Mouse (Mus musculus) hindbrain, postnatal 0 days (tissue): ENCODE measurements at regions not wholly inside any gene's neighbourhood (a gene's known extent, or its start where the extent isn't known, plus 50 kb on each side); places are given as distances from the start of the nearest gene placed in this dataset.
A peak's percentile ranks its signal among the peaks of the same experiment; 100 is the strongest.

Experiments used
- ATAC-seq: fragments of 200-750 bp; cut with Nextera tagmentation; 2 replicates; pipeline ENCODE4 v1.8.0; 2017; ENCODE audit warnings: mild to moderate bottlenecking, moderate TSS enrichment, moderate library complexity
- DNase-seq: peaks from one replicate; pipeline ENCODE4 v3.0.0-alpha.2; 2015; ENCODE audit warnings: low spot score
- H3K27ac ChIP-seq: fragments of 300-500 bp; sonication (generic); 2 replicates; pipeline ENCODE4 v1.5.1; 2014; ENCODE audit warnings: mild to moderate bottlenecking
- H3K27me3 ChIP-seq: fragments of 300-500 bp; sonication (generic); 2 replicates; pipeline ENCODE4 v1.6.1; 2014; ENCODE audit warnings: low read length, mixed read lengths; ENCODE audit not compliant: insufficient read depth
- H3K36me3 ChIP-seq: fragments of 300-500 bp; sonication (generic); 2 replicates; pipeline ENCODE4 v1.6.1; 2014; ENCODE audit warnings: low read length, mixed read lengths; ENCODE audit not compliant: insufficient read depth
- H3K4me1 ChIP-seq: fragments of 300-500 bp; sonication (generic); 2 replicates; pipeline ENCODE4 v1.6.1; 2014; ENCODE audit warnings: antibody characterized with exemption, low read length, mixed read lengths; ENCODE audit not compliant: insufficient read depth
- H3K4me2 ChIP-seq: fragments of 300-500 bp; sonication (generic); 2 replicates; pipeline ENCODE4 v1.6.1; 2014; ENCODE audit warnings: low read depth, mild to moderate bottlenecking, low read length, moderate library complexity, mixed read lengths
- H3K4me3 ChIP-seq: fragments of 300-500 bp; sonication (generic); 2 replicates; pipeline ENCODE4 v1.5.1; 2014; ENCODE audit warnings: low read length
- H3K9ac ChIP-seq: fragments of 300-500 bp; sonication (generic); replicated peaks from 2 replicates; pipeline ENCODE4 v1.6.1; 2014; ENCODE audit warnings: mild to moderate bottlenecking, low read length, moderate library complexity, mixed read lengths
- H3K9me3 ChIP-seq: fragments of 300-500 bp; sonication (generic); 2 replicates; pipeline ENCODE4 v1.6.1; 2016; ENCODE audit warnings: low read length, mixed read lengths
- CTCF ChIP-seq: IDR thresholded peaks from 2 replicates; pipeline ENCODE4 v1.5.1; 2016; ENCODE audit warnings: antibody characterized with exemption, control low read depth, low read depth
- whole genome bisulfite sequencing: fragments of 180-500 bp; shearing (Covaris S2); extraction: QIAGEN DNeasy Blood & Tissue Kit; methylation state at CpG from one replicate; pipeline ENCODE4 v1.1.7; 2014; 5-methylcytosine and 5-hydroxymethylcytosine counted together

DNA sequence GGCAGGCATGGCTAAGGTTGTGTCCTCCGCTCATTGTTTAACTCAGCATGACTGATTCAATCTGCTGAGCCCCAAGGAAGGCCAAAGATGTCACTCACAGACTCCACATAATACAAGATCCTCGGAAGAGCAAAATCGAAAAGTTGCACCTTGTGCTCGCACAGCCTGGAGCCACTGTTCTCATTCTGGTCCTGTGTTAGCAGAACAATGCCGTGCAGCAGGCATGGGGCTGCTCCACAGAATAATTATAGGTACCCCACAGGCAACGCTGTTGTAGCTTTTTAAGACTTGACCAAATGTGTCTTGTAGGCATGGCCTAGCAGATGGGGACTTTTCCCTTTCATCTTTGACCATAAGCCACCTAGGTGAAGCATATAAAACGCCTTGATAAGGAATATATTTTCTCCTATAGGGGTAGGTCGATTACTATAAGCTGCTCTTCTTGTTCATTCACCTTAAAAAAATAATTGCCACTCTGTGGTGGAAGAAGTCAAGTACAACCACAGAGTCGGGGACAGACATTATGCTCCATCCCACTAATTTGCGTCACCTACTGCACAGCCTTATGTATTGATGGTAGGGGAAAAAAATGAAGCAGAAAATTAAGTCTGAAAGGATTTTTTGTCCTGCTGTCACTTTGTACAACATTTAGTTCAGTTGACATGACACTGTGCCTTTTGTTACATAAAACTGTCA lies 529.8 kb upstream of the Itga1 start:
- DNase-seq: peak; percentile 15
- no peaks in the 10 kb centered on the region for H3K27me3 ChIP-seq

DNA sequence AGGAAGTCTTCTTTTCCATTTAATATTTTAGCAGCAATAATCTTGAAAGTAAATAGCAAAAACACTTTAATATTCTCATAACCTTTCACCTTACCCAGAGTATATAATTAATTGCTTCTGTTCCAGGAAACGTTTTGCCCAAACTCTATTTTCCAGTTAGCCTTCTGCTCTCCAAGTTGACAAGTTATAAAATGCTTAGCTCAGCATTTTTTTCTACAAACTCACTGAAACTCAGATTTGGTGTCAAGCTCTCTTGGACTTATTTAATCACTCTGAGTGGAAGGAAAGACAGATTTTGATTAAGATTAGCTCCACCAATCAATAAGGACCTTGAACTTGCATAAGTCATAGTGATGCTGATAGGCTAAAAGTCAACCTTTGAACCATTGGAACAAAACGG lies 528.8 kb upstream of the Itga1 start:
- Histone ChIP-seq H3K27ac (no peak overlapping the region), H3K4me3 (no peak overlapping the region), H3K27me3 (no peaks in the 10 kb centered on the region), H3K4me2 (no peak overlapping the region), H3K9ac (no peak overlapping the region), H3K9me3 (no peaks in the 10 kb centered on the region), H3K36me3 (no peaks in the 10 kb centered on the region), H3K4me1 (no peaks in the 10 kb centered on the region)
- 57% methylated on average over 2 of the region's 2 CpGs for WGBS
- ATAC-seq (no peak), DNase-seq (no peak)
- no peak for TF ChIP-seq CTCF

More for the DNA sequence above, 529.8 kb upstream of the Itga1 start:
- Histone ChIP-seq H3K4me1 (no peaks in the 10 kb centered on the region), H3K9me3 (no peaks in the 10 kb centered on the region), H3K9ac (no peak overlapping the region), H3K27ac (no peak overlapping the region), H3K4me2 (0 out of 2 replicates have a peak overlapping the region, but pooled peaks have one; percentile 22), H3K36me3 (no peaks in the 10 kb centered on the region), H3K4me3 (no peak overlapping the region)
- TF ChIP-seq CTCF: no peak
- peak; percentile 51; the same call in 1 of the 2 replicates for ATAC-seq
- 34% methylated on average over 10 of the region's 10 CpGs for WGBS

DNA sequence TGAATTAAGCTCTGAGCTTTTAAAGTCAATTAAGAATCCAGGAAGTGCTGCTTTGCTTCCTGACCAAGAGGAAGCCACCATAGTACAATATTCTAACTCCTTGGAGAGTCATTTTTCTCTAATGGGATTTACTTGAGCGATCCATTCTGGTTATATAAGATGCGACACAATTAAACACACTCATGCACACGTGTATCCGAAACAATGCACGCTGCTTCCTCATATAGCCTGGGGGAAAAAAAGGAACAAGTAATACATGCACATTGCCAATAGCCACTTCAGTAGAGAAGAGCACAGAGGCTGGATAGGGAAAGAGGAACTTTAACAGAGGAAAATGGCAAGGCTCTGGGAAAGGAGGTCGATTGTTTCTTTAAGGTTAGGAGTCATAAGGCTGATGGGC lies 511.4 kb upstream of the Itga1 start:
- no peak overlapping the region for H3K4me3 ChIP-seq
- no peaks in the 10 kb centered on the region for H3K9me3 ChIP-seq
- H3K27me3 ChIP-seq: no peaks in the 10 kb centered on the region
- no peak overlapping the region for H3K27ac ChIP-seq
- H3K9ac ChIP-seq: no peak overlapping the region
- no peak overlapping the region for H3K4me2 ChIP-seq
- DNase-seq (no peak), ATAC-seq (no peak)
- WGBS: 72% methylated on average over 6 of the region's 6 CpGs
- no peaks in the 10 kb centered on the region for H3K4me1 ChIP-seq
- no peak for TF ChIP-seq CTCF
- H3K36me3 ChIP-seq: no peaks in the 10 kb centered on the region

DNA sequence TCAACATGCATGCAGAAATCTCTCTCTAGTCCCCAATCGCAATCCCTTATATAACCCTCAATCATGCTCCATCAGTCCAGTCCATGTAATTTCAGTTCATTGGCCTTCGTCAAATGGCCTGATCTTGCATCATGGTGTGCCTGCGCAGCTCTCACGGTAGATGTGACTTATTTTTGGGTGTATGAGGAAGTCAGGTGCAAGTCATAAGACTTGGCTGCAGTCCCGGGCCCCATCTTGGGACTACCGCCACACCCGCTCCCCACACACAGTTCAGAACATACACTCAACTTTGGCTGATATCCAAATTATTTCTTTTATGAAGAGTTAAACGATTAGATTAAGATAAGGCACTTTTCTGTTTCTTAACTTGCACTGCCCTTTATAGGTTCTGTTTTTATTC lies 504.7 kb upstream of the Itga1 start:
- no peak overlapping the region for H3K4me3 ChIP-seq
- TF ChIP-seq CTCF: no peak
- no peak overlapping the region for H3K9ac ChIP-seq
- no peaks in the 10 kb centered on the region for H3K27me3 ChIP-seq
- H3K27ac ChIP-seq: no peak overlapping the region
- 92% methylated on average over 8 of the region's 8 CpGs for WGBS
- no peak for DNase-seq
- H3K9me3 ChIP-seq: no peaks in the 10 kb centered on the region
- no peaks in the 10 kb centered on the region for H3K4me1 ChIP-seq
- H3K36me3 ChIP-seq: no peaks in the 10 kb centered on the region
- no peak for ATAC-seq
- no peak overlapping the region for H3K4me2 ChIP-seq

DNA sequence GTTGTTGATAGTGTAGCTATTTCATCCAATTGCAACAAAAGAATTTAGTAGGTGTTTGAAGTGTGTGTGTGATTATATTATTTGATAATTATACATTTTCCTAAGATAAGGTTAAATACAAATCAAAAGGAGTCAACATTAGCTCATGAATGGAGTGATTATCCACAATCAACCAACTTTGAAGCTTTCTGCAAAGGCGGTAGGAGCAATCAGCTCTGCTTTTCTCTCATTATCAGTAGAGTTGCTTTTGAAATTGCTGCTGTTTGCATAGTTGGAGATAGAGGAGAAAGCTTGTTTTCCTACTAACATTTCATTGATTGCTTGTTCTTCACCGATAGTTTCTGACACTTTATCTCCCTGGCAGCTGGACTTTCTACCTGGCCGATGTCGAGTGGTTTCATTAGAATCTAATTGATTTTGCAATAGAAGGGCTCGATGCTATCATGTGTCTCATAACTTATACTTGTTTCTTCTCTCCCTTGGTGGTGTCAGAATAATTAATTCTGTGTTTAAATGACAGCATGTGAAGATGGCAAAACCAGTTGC lies 493.4 kb upstream of the Itga1 start:
- H3K9ac ChIP-seq: no peak overlapping the region
- no peak for DNase-seq
- no peak overlapping the region for H3K4me3 ChIP-seq

DNA sequence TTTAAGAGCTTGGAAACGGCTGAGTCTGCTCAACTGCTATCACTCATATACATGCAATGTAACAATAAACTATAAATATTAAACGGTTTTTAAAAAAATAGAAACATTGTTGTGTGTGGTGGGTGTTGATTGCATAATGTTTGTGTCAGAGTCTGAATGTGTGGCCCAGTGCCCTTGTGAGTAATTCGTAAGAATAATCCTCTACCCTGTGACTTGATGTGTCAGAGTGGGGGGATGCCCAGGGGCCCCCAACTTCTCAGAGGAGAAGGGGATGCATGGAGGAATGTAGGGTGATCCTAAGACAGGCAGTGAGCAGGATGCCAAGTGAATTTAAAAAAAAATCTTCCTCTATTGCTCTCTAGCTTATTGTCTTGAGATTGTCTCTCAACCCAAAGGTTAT lies 474.2 kb upstream of the Itga1 start:
- Histone ChIP-seq H3K9me3 (no peaks in the 10 kb centered on the region), H3K27ac (no peak overlapping the region), H3K4me2 (no peak overlapping the region), H3K27me3 (no peaks in the 10 kb centered on the region), H3K9ac (no peak overlapping the region), H3K4me1 (no peaks in the 10 kb centered on the region), H3K4me3 (no peak overlapping the region), H3K36me3 (no peaks in the 10 kb centered on the region)
- no peak for DNase-seq
- no peak for ATAC-seq
- 80% methylated on average over 3 of the region's 3 CpGs for WGBS
- TF ChIP-seq CTCF: no peak

More for the DNA sequence above, 493.4 kb upstream of the Itga1 start:
- no peaks in the 10 kb centered on the region for H3K27me3 ChIP-seq
- H3K9me3 ChIP-seq: no peaks in the 10 kb centered on the region
- ATAC-seq: no peak
- no peak for TF ChIP-seq CTCF
- H3K36me3 ChIP-seq: no peaks in the 10 kb centered on the region
- no peak overlapping the region for H3K27ac ChIP-seq
- H3K4me1 ChIP-seq: no peaks in the 10 kb centered on the region
- H3K4me2 ChIP-seq: no peak overlapping the region
- 86% methylated on average over 5 of the region's 5 CpGs for WGBS

DNA sequence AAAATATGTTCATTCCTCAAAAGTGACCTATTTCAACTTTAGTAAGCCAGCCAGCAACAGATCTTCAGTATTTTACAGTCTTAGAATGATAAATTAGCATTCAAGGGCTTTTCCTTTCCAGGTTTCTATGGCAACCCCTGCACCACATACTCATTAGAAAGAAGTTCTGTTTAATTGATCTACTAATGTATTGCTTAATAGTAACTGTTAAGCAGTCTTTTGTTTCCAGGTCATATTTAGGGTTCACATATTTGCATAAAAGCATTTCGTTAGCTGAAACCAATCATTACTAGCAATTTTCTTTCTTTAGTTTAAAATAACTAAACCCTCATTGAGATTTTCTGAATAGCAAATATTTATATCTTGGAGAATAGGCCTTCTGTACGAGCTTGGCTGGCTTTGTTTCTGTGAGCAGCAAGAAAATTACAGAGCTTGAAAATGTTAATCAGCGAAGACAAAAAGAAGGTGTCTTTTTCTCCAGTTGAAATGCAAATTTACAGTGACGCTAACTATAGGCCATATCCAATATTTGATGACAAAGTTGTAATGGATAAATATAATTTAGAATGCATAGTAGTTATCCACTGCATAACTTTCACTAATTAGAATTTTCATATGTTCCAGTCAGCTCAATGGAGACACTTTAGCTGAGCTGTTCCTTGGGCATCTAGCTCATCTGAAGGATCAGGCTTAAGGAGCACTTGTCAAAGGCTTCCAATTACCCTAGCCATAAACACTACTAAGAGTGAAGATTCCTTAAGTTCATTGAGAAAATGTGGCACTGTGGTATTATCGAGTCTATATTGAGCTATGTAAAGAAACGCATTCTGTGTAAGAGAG lies 473.5 kb upstream of the Itga1 start:
- Histone ChIP-seq H3K4me1 (no peaks in the 10 kb centered on the region), H3K9me3 (no peaks in the 10 kb centered on the region), H3K27me3 (no peaks in the 10 kb centered on the region), H3K4me3 (no peak overlapping the region), H3K4me2 (no peak overlapping the region), H3K36me3 (no peaks in the 10 kb centered on the region), H3K9ac (no peak overlapping the region), H3K27ac (no peak overlapping the region)
- WGBS: 65% methylated on average over 6 of the region's 6 CpGs
- DNase-seq: peak; percentile 3
- ATAC-seq: no peak
- no peak for TF ChIP-seq CTCF
